Mouse (Mus musculus) brain, embryonic 14.5 days (tissue): Measurements from ENCODE around the gene Arpp21.

Experiments
- CTCF ChIP-seq: fragments of 200-500 bp; IDR thresholded peaks from 2 replicates; pipeline ENCODE4 v1.5.1; 2012; ENCODE audit warnings: inconsistent platforms, mild to moderate bottlenecking, moderate library complexity, borderline replicate concordance; ENCODE audit not compliant: insufficient read depth, insufficient read length; ENCODE audit errors: extremely low read depth
- POLR2A ChIP-seq: fragments of 200-500 bp; IDR thresholded peaks from 2 replicates; pipeline ENCODE4 v1.6.1; 2012; ENCODE audit warnings: mild to moderate bottlenecking, inconsistent platforms, borderline replicate concordance; ENCODE audit not compliant: poor library complexity, insufficient read depth, insufficient read length, severe bottlenecking; ENCODE audit errors: extremely low read depth

- TF ChIP-seq POLR2A (no peak), CTCF (no peak)
Observed at GRCm38 (mm10) chr9:112068250-112068649, 167.5 kb downstream of the Arpp21 start.
